Mouse (Mus musculus): Measurements from ENCODE around the gene Dhfr. TPM values are rescaled to one million over a fixed set of nuclear protein-coding genes. Genes with fewer than 3 reads are reported as not detected.
A peak's percentile ranks its signal among the peaks of the same experiment; 100 is the strongest.
"Not testable (repeated sequence)": the region's sequence is repeated elsewhere in the genome, so short reads cannot be mapped to it uniquely, and the experiment has no call there.

The Dhfr gene
- total RNA-seq, 2 experiments from 2014 or later: 1.6 to 1.7 TPM

DNA sequence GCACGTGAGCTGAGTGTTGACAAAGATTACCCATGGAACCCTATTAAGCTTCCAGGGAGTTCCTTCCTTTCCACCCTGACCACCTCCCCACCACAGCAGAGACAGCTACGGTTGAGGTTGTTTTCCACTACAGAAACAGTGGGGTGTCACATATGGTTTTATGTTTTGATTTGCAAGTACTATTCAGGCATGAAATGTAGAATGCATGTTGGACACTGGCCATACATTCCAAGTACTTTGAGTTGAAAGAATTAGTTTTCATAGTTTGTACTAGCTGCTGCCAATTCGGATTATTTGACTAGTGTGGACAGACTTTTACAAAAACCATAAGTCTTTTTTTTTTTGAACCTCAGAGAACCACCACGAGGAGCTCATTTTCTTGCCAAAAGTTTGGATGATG is 10.8 kb downstream of the Dhfr start:
- no peak for DNase-seq (ENCODE audit: low spot score in 2 of 2)
- intact Hi-C loops (cut with DNase I): no loop called here

GRCm38 (mm10) chr13:92370811-92371210 is 16.3 kb downstream of the Dhfr start:
- intact Hi-C loops (cut with DNase I): no loop called here
- no peak for DNase-seq (ENCODE audit: low spot score in 2 of 2)

DNA sequence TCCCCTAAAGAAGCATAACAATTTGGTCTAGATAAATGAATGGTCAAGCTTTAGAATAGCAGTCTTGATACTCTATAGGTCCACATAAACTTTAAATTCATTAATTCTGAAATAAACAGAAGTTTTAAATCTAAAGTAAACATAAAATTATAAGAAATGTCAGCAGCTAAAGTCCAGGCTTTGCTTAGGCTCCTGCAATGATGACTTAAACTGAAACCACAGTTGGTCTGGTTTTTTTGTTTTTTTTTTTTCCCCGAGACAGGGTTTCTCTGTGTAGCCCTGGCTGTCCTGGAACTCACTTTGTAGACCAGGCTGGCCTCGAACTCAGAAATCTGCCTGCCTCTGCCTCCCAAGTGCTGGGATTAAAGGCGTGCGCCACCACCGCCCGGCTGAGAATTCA is 16.9 kb downstream of the Dhfr start:
- DNase-seq (ENCODE audit: low spot score in 2 of 2); intact Hi-C loops (cut with DNase I): not testable (repeated sequence)

GRCm38 (mm10) chr13:92387367-92387766 is 32.8 kb downstream of the Dhfr start:
- DNase-seq (ENCODE audit: low spot score in 2 of 2): no peak
- intact Hi-C loops (cut with DNase I): no loop called here

DNA sequence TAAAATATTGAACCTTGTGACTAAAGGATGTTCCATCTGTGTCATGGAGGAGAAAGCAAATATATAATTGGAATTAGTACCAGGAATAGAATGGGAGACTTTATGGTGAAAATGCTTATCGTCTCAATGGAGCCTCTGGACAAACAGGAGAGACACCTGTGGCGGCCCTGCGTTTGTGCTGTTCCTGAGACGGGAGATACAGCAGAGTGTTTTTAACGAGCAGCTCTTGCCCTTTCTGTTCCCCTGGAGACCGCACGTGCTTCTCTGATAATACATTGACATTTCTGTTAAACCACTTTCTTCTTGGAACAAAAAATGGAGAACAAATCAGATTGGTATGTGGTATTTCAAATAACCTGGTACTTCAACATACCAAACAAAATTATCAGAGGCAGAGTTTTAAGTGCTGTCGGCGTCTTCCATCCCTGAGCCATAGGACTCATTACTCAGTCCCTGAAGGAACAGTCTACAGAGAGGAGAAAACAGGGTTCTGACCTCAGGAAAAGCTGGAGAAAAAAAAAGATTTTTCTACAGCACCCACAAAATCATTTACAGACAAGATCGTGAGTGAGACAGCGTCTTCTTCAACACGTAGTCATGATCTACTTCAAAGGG is 38.6 kb downstream of the Dhfr start:
- intact Hi-C loops (cut with DNase I): no loop called here
- no peak for DNase-seq (ENCODE audit: low spot score in 2 of 2)

DNA sequence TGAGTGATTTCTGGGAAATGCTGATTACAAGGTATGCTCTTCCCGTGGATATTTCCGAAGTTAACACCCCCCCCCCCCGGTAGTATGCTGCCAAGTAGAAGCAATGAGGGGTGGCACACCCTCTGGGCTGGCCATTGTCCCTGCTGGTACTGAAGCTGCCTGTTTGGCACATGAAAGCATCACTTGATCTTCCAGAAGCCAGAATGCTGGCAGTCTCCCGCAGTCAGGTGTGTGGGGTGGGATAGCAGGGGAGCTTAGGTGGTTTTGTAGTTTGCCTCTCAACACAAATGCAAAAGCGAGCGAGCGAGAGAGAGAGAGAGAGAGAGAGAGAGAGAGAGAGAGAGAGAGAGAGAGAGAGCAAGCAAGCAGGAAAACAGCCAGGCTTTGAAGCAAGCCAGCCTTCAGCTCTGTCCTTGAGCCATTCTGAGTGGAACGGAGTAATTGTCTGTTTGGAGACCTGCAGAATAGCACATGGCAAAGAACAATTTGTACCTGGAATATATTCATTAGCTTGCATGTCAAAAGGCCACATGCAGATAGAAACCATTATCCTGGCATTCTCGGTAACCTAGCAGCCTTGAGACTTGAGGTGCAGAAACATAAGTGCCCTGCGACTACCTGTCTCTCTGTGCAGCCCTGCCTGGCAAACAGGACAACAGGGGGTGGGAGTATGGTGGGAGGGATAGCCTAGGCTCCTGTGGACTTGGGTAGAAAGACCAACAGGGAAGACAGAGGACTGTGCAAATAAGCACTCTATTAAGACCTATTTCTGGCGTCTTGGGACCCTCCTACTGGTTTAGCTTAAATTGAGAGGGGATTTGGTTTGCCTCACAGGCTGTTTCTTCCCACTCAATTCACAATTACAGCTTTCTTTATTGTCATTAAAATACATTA is 44.2 kb downstream of the Dhfr start:
- no peak for DNase-seq (ENCODE audit: low spot score in 2 of 2)
- intact Hi-C loops (cut with DNase I): no loop called here

GRCm38 (mm10) chr13:92402063-92402462 is 47.5 kb downstream of the Dhfr start:
- intact Hi-C loops (cut with DNase I): no loop called here

GRCm38 (mm10) chr13:92403496-92403895 is 49.0 kb downstream of the Dhfr start:
- intact Hi-C loops (cut with DNase I): no loop called here
- no peak for DNase-seq (ENCODE audit: low spot score in 2 of 2)

More at GRCm38 (mm10) chr13:92402063-92402462, 47.5 kb downstream of the Dhfr start:
- DNase-seq (ENCODE audit: low spot score in 2 of 2): no peak

GRCm38 (mm10) chr13:92410486-92410885 is 56.0 kb downstream of the Dhfr start:
- intact Hi-C loops (cut with DNase I): no loop called here

GRCm38 (mm10) chr13:92419630-92420029 is 65.1 kb downstream of the Dhfr start:
- DNase-seq (ENCODE audit: low spot score in 2 of 2): no peak
- intact Hi-C loops (cut with DNase I): no loop called here

More at GRCm38 (mm10) chr13:92410486-92410885, 56.0 kb downstream of the Dhfr start:
- DNase-seq (ENCODE audit: low spot score in 2 of 2): no peak

DNA sequence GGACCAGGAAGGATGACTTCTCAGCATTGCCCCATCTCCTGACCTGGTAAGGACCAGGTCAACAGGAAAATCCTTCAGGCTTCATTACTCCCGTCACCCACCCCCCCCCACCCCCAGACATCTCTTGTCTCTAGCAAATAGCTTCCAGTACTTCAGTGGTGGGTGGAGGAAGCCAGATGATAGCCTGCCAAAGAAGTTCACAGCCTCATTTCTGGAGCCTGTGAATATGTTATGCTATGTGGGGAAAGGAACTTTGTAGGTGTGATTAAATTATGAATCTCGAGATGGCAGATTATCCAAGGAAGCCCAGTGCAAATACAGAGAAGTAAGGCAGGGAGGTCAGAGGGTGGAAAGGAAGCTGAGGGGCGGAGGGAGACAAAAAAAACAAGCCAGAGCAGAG is 69.2 kb downstream of the Dhfr start:
- intact Hi-C loops (cut with DNase I): no loop called here
- DNase-seq (ENCODE audit: low spot score in 2 of 2): no peak

DNA sequence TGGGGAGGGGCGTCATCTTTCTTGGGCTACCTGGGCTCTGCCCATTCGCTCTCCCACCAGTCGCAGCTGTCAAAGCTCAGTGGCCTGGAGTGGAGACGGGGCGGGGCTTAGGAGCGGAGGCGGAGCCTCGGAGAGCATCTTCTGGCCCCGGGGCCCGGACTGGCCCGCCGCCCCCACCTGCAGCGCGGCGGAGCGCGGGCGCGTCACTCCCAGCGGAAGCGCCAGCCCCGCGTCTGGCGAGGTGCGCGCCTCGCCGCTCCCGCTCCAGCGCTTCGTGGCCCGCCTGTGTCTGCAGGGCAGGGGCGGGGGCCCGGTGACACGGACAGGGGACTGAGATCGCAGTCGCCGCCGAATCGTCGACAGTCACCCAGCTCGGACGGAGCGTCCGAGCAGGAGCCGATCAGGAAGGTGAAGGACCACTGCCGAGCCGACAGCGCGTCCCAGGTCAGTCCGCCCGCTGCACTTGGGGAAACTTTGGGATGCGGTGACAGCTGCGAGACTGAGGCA is 71.3 kb downstream of the Dhfr start, which contains the start of gene Ankrd34b:
TSS of gene Ankrd34b (plus strand) at position 139 of the 507 bp plus-strand sequence.
- intact Hi-C loops (cut with DNase I): loop anchor here (5.0 kb wide), 1 partner anchor 69 kb away; the partner anchor contains the start of gene Msh3
- peak; percentile 49 to 72 for DNase-seq (ENCODE audit: low spot score in 2 of 2)

GRCm38 (mm10) chr13:92426294-92427051 is 71.9 kb downstream of the Dhfr start:
- peak; percentile 26 to 41 for DNase-seq (ENCODE audit: low spot score in 2 of 2)
- intact Hi-C loops (cut with DNase I): loop anchor here (5.0 kb wide), 1 partner anchor 69 kb away; the partner anchor contains the start of gene Msh3

DNA sequence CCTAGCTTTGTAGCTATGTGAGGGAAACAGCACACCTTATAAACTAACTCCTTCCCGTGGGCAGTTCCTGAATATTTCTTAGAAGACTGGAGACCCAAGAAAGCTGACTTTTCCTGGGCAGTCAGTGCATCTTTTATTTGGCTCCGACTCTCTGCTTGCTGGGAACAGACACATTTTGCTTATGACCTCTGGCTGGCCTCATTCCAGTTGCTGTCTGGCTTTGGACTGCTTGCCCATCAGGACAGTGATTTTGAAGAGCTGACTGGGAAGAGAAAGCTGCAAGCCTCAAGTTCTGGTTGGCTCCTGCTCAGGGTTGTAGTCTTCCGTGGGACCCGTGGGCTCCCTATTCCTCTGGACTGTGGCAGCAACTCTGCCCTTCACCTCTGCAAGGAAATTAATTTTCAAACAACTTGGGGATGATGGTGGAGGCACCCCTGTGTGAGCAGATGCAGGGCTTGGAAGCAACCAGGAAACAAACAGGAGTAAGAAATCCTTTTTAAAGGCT is 72.9 kb downstream of the Dhfr start:
- intact Hi-C loops (cut with DNase I): loop anchor here (5.0 kb wide), 1 partner anchor 70 kb away; the partner anchor contains the start of gene Msh3
- no peak for DNase-seq (ENCODE audit: low spot score in 2 of 2)

Other genes starting within 250 kb of the Dhfr start
- gene Rasgrf2, start 223.1 kb upstream of the Dhfr start, total RNA-seq (2021): 100 to 1,000 TPM; 197 to 230 TPM
- gene Gm20379, start 48.7 kb upstream of the Dhfr start, total RNA-seq (2021): not detected
- 10 to 100 TPM; 19.0 to 25.1 TPM for gene Msh3, start 277 bp downstream of the Dhfr start, total RNA-seq (2021)
- gene Ankrd34b, start 71.2 kb downstream of the Dhfr start, total RNA-seq (2021): 10 to 100 TPM; 17.4 to 17.8 TPM
- 10 to 100 TPM; 12.0 to 12.2 TPM for gene Fam151b, start 129.3 kb downstream of the Dhfr start, total RNA-seq (2021)
- gene Zfyve16, start 176.1 kb downstream of the Dhfr start, total RNA-seq (2021): 10 to 100 TPM; 14.6 to 18.8 TPM
- gene Spz1, start 221.4 kb downstream of the Dhfr start, total RNA-seq (2021): not detected

Data from left cerebral cortex, postnatal 36 days (tissue).